Comparison of ENCODE assay signal across 8 mouse cellular contexts in genomic region chr1:36302957-36303356, GRCm38 (mm10). TPM values are rescaled to one million over a fixed set of nuclear protein-coding genes. Genes with fewer than 3 reads are reported as not detected.
DNase-seq lines count a peak whose midpoint lies in the region; ATAC-seq and TF ChIP-seq lines count a peak whose summit lies in the region.

No protein-coding gene starts in this region.

- in situ Hi-C loops in CH12.LX (cut with MboI; ENCODE audit: low pct_ligation_motif_present, low pct_unique_long_range_greater_than_20kb, low sequenced_read_pairs), result no loop called here

- no peaks in the 10 kb centered on the region for H3K27me3 ChIP-seq in heart, adult 2 months (ENCODE audit: control insufficient read depth, insufficient read depth, low read length)
- H3K27me3 ChIP-seq in CH12.LX (replicated peaks), result peaks cover 36% of the 10 kb centered on the region
- peaks cover 6% of the 10 kb centered on the region for H3K27me3 ChIP-seq in heart, embryonic 16.5 days (ENCODE audit: control insufficient read depth, insufficient read depth, low read length)
- H3K27me3 ChIP-seq in liver, embryonic 14.5 days (ENCODE audit: control insufficient read depth, insufficient read depth, low read length), result peaks cover 34% of the 10 kb centered on the region

- no peaks in the 10 kb centered on the region for H3K9me3 ChIP-seq in CH12.LX (replicated peaks; ENCODE audit: low read length)
- no peaks in the 10 kb centered on the region for H3K9me3 ChIP-seq in heart, embryonic 16.5 days (replicated peaks; ENCODE audit: control insufficient read depth, low read length)
- no peaks in the 10 kb centered on the region for H3K9me3 ChIP-seq in liver, embryonic 14.5 days (ENCODE audit: control insufficient read depth, low read length)

- no peak for TF ChIP-seq CTCF in heart, adult 2 months (IDR thresholded peaks at IDR 0.05)
- TF ChIP-seq CTCF in CH12.LX (conservative IDR thresholded peaks at IDR 0.05 in 1 of 2, IDR thresholded peaks at IDR 0.05 in 1 of 2; ENCODE audit: low read depth in 2 of 2, low read length in 2 of 2), result no peak
- no peak for TF ChIP-seq CTCF in liver, embryonic 14.5 days (IDR thresholded peaks at IDR 0.05; ENCODE audit: low read depth)

- WGBS in heart, adult 2 months, result 22% methylated on average over 8 of the region's 9 CpGs
- 19% methylated on average over 9 of the region's 9 CpGs for WGBS in heart, embryonic 16.5 days
- WGBS in liver, embryonic 14.5 days (ENCODE audit: insufficient replicate concordance), result 11% methylated on average over 9 of the region's 9 CpGs

- H3K9ac ChIP-seq in heart, adult 2 months (ENCODE audit: low read depth, low read length), result peak overlapping the region; percentile 60
- no peak overlapping the region for H3K9ac ChIP-seq in CH12.LX (ENCODE audit: insufficient read depth, low read depth)
- peak overlapping the region; percentile 68 for H3K9ac ChIP-seq in heart, embryonic 16.5 days (ENCODE audit: low read length)
- no peak overlapping the region for H3K9ac ChIP-seq in liver, embryonic 14.5 days (replicated peaks)

- H3K79me2 ChIP-seq in heart, adult 2 months (replicated peaks; ENCODE audit: control insufficient read depth, insufficient read depth, low read length), result no peaks in the 10 kb centered on the region
- H3K79me2 ChIP-seq in CH12.LX (replicated peaks; ENCODE audit: control insufficient read depth, extremely low read depth, insufficient read depth, poor library complexity, severe bottlenecking), result no peaks in the 10 kb centered on the region

- no peak for DNase-seq in heart, adult 2 months
- DNase-seq in heart, postnatal 14 days, result no peak
- no peak for DNase-seq in CH12.LX (ENCODE audit: extremely low read depth)
- DNase-seq in liver, embryonic 14.5 days (ENCODE audit: low read depth in 3 of 3, low spot score in 3 of 3), result no peak
- no peak for DNase-seq in adrenal gland, adult 18-20 months (ENCODE audit: low spot score in 2 of 2)
- no peak for DNase-seq in gastrocnemius, postnatal 14 days

- TF ChIP-seq EP300 in heart, adult 2 months (IDR thresholded peaks at IDR 0.05; ENCODE audit: insufficient read depth, low read depth, low read length), result no peak
- TF ChIP-seq EP300 in CH12.LX (IDR thresholded peaks at IDR 0.05; ENCODE audit: low read length), result no peak
- TF ChIP-seq EP300 in liver, embryonic 14.5 days (IDR thresholded peaks at IDR 0.05; ENCODE audit: low read depth), result no peak

- no peak for TF ChIP-seq POLR2A in heart, adult 2 months (IDR thresholded peaks at IDR 0.05; ENCODE audit: insufficient read depth, low read depth, low read length)
- TF ChIP-seq POLR2A in CH12.LX (IDR thresholded peaks at IDR 0.05; ENCODE audit: low read depth, low read length), result no peak

- no peak for ATAC-seq in heart, embryonic 16.5 days (replicated peaks; ENCODE audit: extremely low read depth, insufficient read depth, low FRiP score)
- ATAC-seq in liver, embryonic 14.5 days (ENCODE audit: insufficient read depth), result no peak
- ATAC-seq in frontal cortex, adult (ENCODE audit: low TSS enrichment), result no peak

- no peak for TF ChIP-seq RAD21 in CH12.LX (IDR thresholded peaks at IDR 0.05; ENCODE audit: low read depth, low read length)

- peak overlapping the region; percentile 2; the same call in 1 of the 2 replicates for H3K4me2 ChIP-seq in CH12.LX (ENCODE audit: insufficient read depth, low read depth, poor library complexity, severe bottlenecking)
- H3K4me2 ChIP-seq in heart, embryonic 16.5 days (ENCODE audit: low read depth, low read length), result peak overlapping the region; percentile 71
- H3K4me2 ChIP-seq in liver, embryonic 14.5 days (ENCODE audit: low read depth), result peak overlapping the region; percentile 46

- H3K4me1 ChIP-seq in heart, adult 2 months (ENCODE audit: control insufficient read depth, insufficient read depth, low read length), result no peaks in the 10 kb centered on the region
- H3K4me1 ChIP-seq in CH12.LX (ENCODE audit: control insufficient read depth in 1 of 2, insufficient read depth in 2 of 2), result peaks cover 31 to 81% of the 10 kb centered on the region in 2 experiments
- H3K4me1 ChIP-seq in heart, embryonic 16.5 days (ENCODE audit: control insufficient read depth, insufficient read depth, low read length), result peaks cover 18% of the 10 kb centered on the region
- H3K4me1 ChIP-seq in liver, embryonic 14.5 days (replicated peaks; ENCODE audit: control insufficient read depth in 2 of 2, insufficient read depth in 2 of 2, low read length in 1 of 2), result 0 out of 4 replicates have a peak, but pooled peaks cover 0 to 2% of the 10 kb centered on the region in 2 experiments

- peak overlapping the region; percentile 39 for H3K4me3 ChIP-seq in heart, adult 2 months
- no peak overlapping the region for H3K4me3 ChIP-seq in CH12.LX (replicated peaks in 1 of 3; ENCODE audit: low read depth in 2 of 3, low read length in 2 of 3, poor library complexity in 1 of 3)
- peak overlapping the region; percentile 27 for H3K4me3 ChIP-seq in heart, embryonic 16.5 days (ENCODE audit: low read length)
- H3K4me3 ChIP-seq in liver, embryonic 14.5 days (ENCODE audit: insufficient read depth in 1 of 2, low read depth in 2 of 2, low read length in 2 of 2), result peak overlapping the region in 1 of 2 experiments; percentile 4; a peak in 1 of 4 replicates

- no peaks in the 10 kb centered on the region for H3K36me3 ChIP-seq in heart, adult 2 months (ENCODE audit: control insufficient read depth, insufficient read depth, low read length)
- H3K36me3 ChIP-seq in CH12.LX (replicated peaks in 1 of 2; ENCODE audit: control insufficient read depth in 1 of 2, insufficient read depth in 1 of 2, low read length in 1 of 2), result no peaks in the 10 kb centered on the region
- H3K36me3 ChIP-seq in heart, embryonic 16.5 days (ENCODE audit: control insufficient read depth, insufficient read depth), result no peaks in the 10 kb centered on the region
- H3K36me3 ChIP-seq in liver, embryonic 14.5 days (replicated peaks; ENCODE audit: control insufficient read depth, insufficient read depth, low read depth), result no peaks in the 10 kb centered on the region

- intact Hi-C loops in heart, adult 2 months (cut with DNase I), result no loop called here
- intact Hi-C loops in heart, postnatal 14 days (cut with DNase I), result no loop called here
- intact Hi-C loops in gastrocnemius, postnatal 14 days (cut with DNase I; ENCODE audit: low total_unique reads), result no loop called here

- peak overlapping the region; percentile 82 for H3K27ac ChIP-seq in heart, adult 2 months
- H3K27ac ChIP-seq in CH12.LX (ENCODE audit: insufficient read depth, low read depth), result no peak overlapping the region
- peak overlapping the region; percentile 82 for H3K27ac ChIP-seq in heart, embryonic 16.5 days (ENCODE audit: low read length)
- no peak overlapping the region for H3K27ac ChIP-seq in liver, embryonic 14.5 days

- dilution Hi-C loops in CH12.LX (cut with MboI; ENCODE audit: extremely low pct_ligation_motif_present, extremely low pct_unique_long_range_greater_than_20kb, low sequenced_read_pairs), result no loop called here

TF ChIP-seq in CH12.LX, 34 proteins besides CTCF, POLR2A, EP300 and RAD21 (continues in another document):
- no peak for TF ChIP-seq TCF12 (IDR thresholded peaks at IDR 0.05; ENCODE audit: low read depth, low read length)
- TF ChIP-seq MAFK (IDR thresholded peaks at IDR 0.05; ENCODE audit: insufficient replicate concordance, low read length), result no peak
- no peak for TF ChIP-seq CHD2 (IDR thresholded peaks at IDR 0.05; ENCODE audit: low read length)
- no peak for TF ChIP-seq ZNF384 (IDR thresholded peaks at IDR 0.05; ENCODE audit: low read depth, low read length)
- TF ChIP-seq PAX5 (IDR thresholded peaks at IDR 0.05; ENCODE audit: low read length), result no peak
- no peak for TF ChIP-seq POLR2AphosphoS2 (IDR thresholded peaks at IDR 0.05; ENCODE audit: low read depth, low read length)
- TF ChIP-seq ZKSCAN1 (IDR thresholded peaks at IDR 0.05; ENCODE audit: borderline replicate concordance, low read depth, low read length), result no peak
- TF ChIP-seq IRF4 (IDR thresholded peaks at IDR 0.05; ENCODE audit: low read depth, low read length), result no peak

RNA-seq across cellular contexts. Expression of gene Arid5a, which starts 4.6 kb away (rescaled TPM):
- 10 to 100 TPM; 10.2 to 12.4 TPM for total RNA-seq in heart, adult 2 months (2021)
- polyA plus RNA-seq in heart, adult 2 months (2012; rRNA removed), result 4.7 and 4.9 TPM in 2 replicates
- total RNA-seq in heart, postnatal 14 days (2021), result 10 to 100 TPM in 1 of 2 experiments, 1 to 10 TPM in 1; 9.1 to 11.4 TPM
- total RNA-seq in CH12.LX (2012; rRNA removed), result 15.2 and 19.6 TPM in 2 replicates
- 16.0 and 17.0 TPM in 2 replicates for total RNA-seq in CH12.LX (2014; rRNA removed)
- 13.2 and 16.1 TPM in 2 replicates for polyA plus RNA-seq in CH12.LX (2012; ENCODE audit: insufficient read length, low read depth)
- 14.2 and 17.1 TPM in 2 replicates for polyA plus RNA-seq in heart, embryonic 16.5 days (2015; fragmentation: Nextera tagmentation; extraction: Ambion mirVana)
- polyA plus RNA-seq in liver, embryonic 14.5 days (2012; rRNA removed), result 0.67 and 1.1 TPM in 2 replicates
- polyA plus RNA-seq in liver, embryonic 14.5 days (2014; fragmentation: Nextera tagmentation; extraction: Ambion mirVana), result 1.2 and 1.9 TPM in 2 replicates
- total RNA-seq in adrenal gland, adult 18-20 months (2021), result 1 to 10 TPM; 6.3 to 7.9 TPM
- total RNA-seq in gastrocnemius, postnatal 14 days (2021), result 10 to 100 TPM in 1 of 2 experiments, 1 to 10 TPM in 1; 7.8 to 12.0 TPM

RNA-seq across cellular contexts. Expression of gene Neurl3, which starts 28.5 kb away (rescaled TPM):
- 1 to 10 TPM; 2.2 to 3.0 TPM for total RNA-seq in heart, adult 2 months (2021)
- 5.8 and 6.1 TPM in 2 replicates for polyA plus RNA-seq in heart, adult 2 months (2012; rRNA removed)
- 1 to 10 TPM; 2.6 to 2.9 TPM for total RNA-seq in heart, postnatal 14 days (2021)
- 0.08 TPM in 1 of 2 replicates, not detected in the other for total RNA-seq in CH12.LX (2012; rRNA removed)
- 0.08 TPM in 1 of 2 replicates, not detected in the other for total RNA-seq in CH12.LX (2014; rRNA removed)
- 0.09 and 0.10 TPM in 2 replicates for polyA plus RNA-seq in CH12.LX (2012; ENCODE audit: insufficient read length, low read depth)
- 4.7 and 5.3 TPM in 2 replicates for polyA plus RNA-seq in heart, embryonic 16.5 days (2015; fragmentation: Nextera tagmentation; extraction: Ambion mirVana)
- 2.0 and 2.6 TPM in 2 replicates for polyA plus RNA-seq in liver, embryonic 14.5 days (2012; rRNA removed)
- 1.5 and 1.9 TPM in 2 replicates for polyA plus RNA-seq in liver, embryonic 14.5 days (2014; fragmentation: Nextera tagmentation; extraction: Ambion mirVana)
- 10 to 100 TPM in 1 of 2 experiments, 1 to 10 TPM in 1; 4.7 to 12.9 TPM for total RNA-seq in adrenal gland, adult 18-20 months (2021)
- 1 to 10 TPM in 1 of 2 experiments, under 1 TPM in 1; 0.58 to 1.1 TPM for total RNA-seq in gastrocnemius, postnatal 14 days (2021)

RNA-seq across cellular contexts. Expression of gene Uggt1, which starts 58.4 kb away (rescaled TPM):
- 10 to 100 TPM; 28.4 to 29.8 TPM for total RNA-seq in heart, adult 2 months (2021)
- polyA plus RNA-seq in heart, adult 2 months (2012; rRNA removed), result 7.3 and 17.5 TPM in 2 replicates
- 10 to 100 TPM; 26.5 to 30.9 TPM for total RNA-seq in heart, postnatal 14 days (2021)
- 41.2 and 47.9 TPM in 2 replicates for total RNA-seq in CH12.LX (2012; rRNA removed)
- total RNA-seq in CH12.LX (2014; rRNA removed), result 35.3 and 39.8 TPM in 2 replicates
- polyA plus RNA-seq in CH12.LX (2012; ENCODE audit: insufficient read length, low read depth), result 38.6 and 39.5 TPM in 2 replicates
- 35.9 TPM in 2 replicates for polyA plus RNA-seq in heart, embryonic 16.5 days (2015; fragmentation: Nextera tagmentation; extraction: Ambion mirVana)
- 4.6 and 5.8 TPM in 2 replicates for polyA plus RNA-seq in liver, embryonic 14.5 days (2012; rRNA removed)
- 22.6 and 25.5 TPM in 2 replicates for polyA plus RNA-seq in liver, embryonic 14.5 days (2014; fragmentation: Nextera tagmentation; extraction: Ambion mirVana)
- 10 to 100 TPM; 37.4 to 46.4 TPM for total RNA-seq in adrenal gland, adult 18-20 months (2021)
- 10 to 100 TPM; 19.5 to 20.3 TPM for total RNA-seq in gastrocnemius, postnatal 14 days (2021)

Comparison
In these comparisons a context has a peak if more than half of its experiments do, and no peak if none do; other contexts are left out.
1. H3K27ac ChIP-seq: peak in heart, adult 2 months (single experiment) and heart, embryonic 16.5 days (single experiment); none in CH12.LX (single experiment) and liver, embryonic 14.5 days (single experiment).
2. H3K4me3 ChIP-seq: peak in heart, adult 2 months (single experiment) and heart, embryonic 16.5 days (single experiment); none in CH12.LX (0 of 3).
3. H3K9ac ChIP-seq: peak in heart, adult 2 months (single experiment) and heart, embryonic 16.5 days (single experiment); none in CH12.LX (single experiment) and liver, embryonic 14.5 days (single experiment).
4. H3K4me2 ChIP-seq: peak in every context shown above with its lines; median percentile 71 in heart, embryonic 16.5 days; 46 in liver, embryonic 14.5 days; 2 in CH12.LX.